8 mouse cellular contexts compared by ENCODE assay signal in genomic region chr1:84506984-84507546, GRCm38 (mm10).
DNase-seq lines count a peak whose midpoint lies in the region; ATAC-seq and TF ChIP-seq lines count a peak whose summit lies in the region.

No protein-coding gene starts in this region.

- H3K27me3 ChIP-seq in hindbrain, embryonic 13.5 days = no peaks in the 10 kb centered on the region
- H3K27me3 ChIP-seq in hindbrain, embryonic 11.5 days (ENCODE audit: control insufficient read depth, insufficient read depth, low read length) = no peaks in the 10 kb centered on the region

- no peak overlapping the region for H3K9ac ChIP-seq in hindbrain, embryonic 13.5 days
- H3K9ac ChIP-seq in hindbrain, embryonic 11.5 days (ENCODE audit: low read depth, low read length) = no peak overlapping the region

- no peak for TF ChIP-seq POLR2A in embryonic fibroblast, embryonic 13.5 days (IDR thresholded peaks at IDR 0.05; ENCODE audit: low read depth, low read length)

- no peaks in the 10 kb centered on the region for H3K36me3 ChIP-seq in hindbrain, embryonic 13.5 days
- no peaks in the 10 kb centered on the region for H3K36me3 ChIP-seq in hindbrain, embryonic 11.5 days (ENCODE audit: control insufficient read depth, insufficient read depth, low read length)

- peak overlapping the region; percentile 53 for H3K27ac ChIP-seq in hindbrain, embryonic 13.5 days
- no peak overlapping the region for H3K27ac ChIP-seq in hindbrain, embryonic 11.5 days (ENCODE audit: low read depth, low read length)
- H3K27ac ChIP-seq in embryonic fibroblast, embryonic 13.5 days (ENCODE audit: insufficient read depth, low read length) = peak overlapping the region; percentile 23

- ATAC-seq in hindbrain, embryonic 13.5 days (ENCODE audit: low FRiP score) = no peak
- ATAC-seq in hindbrain, embryonic 11.5 days (ENCODE audit: low FRiP score) = no peak

- peaks cover 14% of the 10 kb centered on the region for H3K4me1 ChIP-seq in hindbrain, embryonic 13.5 days (replicated peaks)
- H3K4me1 ChIP-seq in hindbrain, embryonic 11.5 days (replicated peaks; ENCODE audit: control insufficient read depth, insufficient read depth, low read length) = no peaks in the 10 kb centered on the region
- H3K4me1 ChIP-seq in embryonic fibroblast, embryonic 13.5 days (ENCODE audit: control insufficient read depth, insufficient read depth, low read length) = peaks cover 13% of the 10 kb centered on the region

- no peak overlapping the region for H3K4me3 ChIP-seq in hindbrain, embryonic 13.5 days
- H3K4me3 ChIP-seq in hindbrain, embryonic 11.5 days (ENCODE audit: low read depth, low read length) = no peak overlapping the region
- no peak overlapping the region for H3K4me3 ChIP-seq in embryonic fibroblast, embryonic 13.5 days (ENCODE audit: insufficient read depth, low read length)

- DNase-seq in hindbrain, embryonic 11.5 days (ENCODE audit: low spot score) = no peak
- DNase-seq in 3T3-L1 (ENCODE audit: low read depth, low spot score) = peak; percentile 89
- DNase-seq in kidney, postnatal 4 days = peak; percentile 37 to 53
- no peak for DNase-seq in cerebellum, adult 18-20 months
- no peak for DNase-seq in ovary, postnatal 10 days (ENCODE audit: low spot score)
- DNase-seq in cerebellum, postnatal 14 days = no peak

- no peak overlapping the region for H3K4me2 ChIP-seq in hindbrain, embryonic 13.5 days
- H3K4me2 ChIP-seq in hindbrain, embryonic 11.5 days (replicated peaks; ENCODE audit: low read depth, low read length) = no peak overlapping the region

- TF ChIP-seq CTCF in embryonic fibroblast, embryonic 13.5 days (IDR thresholded peaks at IDR 0.05; ENCODE audit: borderline replicate concordance, insufficient read depth, low read length) = no peak

- H3K9me3 ChIP-seq in hindbrain, embryonic 13.5 days = no peaks in the 10 kb centered on the region
- H3K9me3 ChIP-seq in hindbrain, embryonic 11.5 days (ENCODE audit: control insufficient read depth, low read length) = no peaks in the 10 kb centered on the region

- 56% methylated on average over 6 of the region's 6 CpGs for WGBS in hindbrain, embryonic 13.5 days
- 56% methylated on average over 6 of the region's 6 CpGs for WGBS in hindbrain, embryonic 11.5 days

Comparison
In these comparisons a context has a peak if more than half of its experiments do, and no peak if none do; other contexts are left out.
1. DNase-seq: peak in 3T3-L1 (single experiment) and kidney, postnatal 4 days (2 of 2); none in hindbrain, embryonic 11.5 days (single experiment), cerebellum, adult 18-20 months (0 of 2), ovary, postnatal 10 days (single experiment) and cerebellum, postnatal 14 days (0 of 2).